Mouse (Mus musculus): ENCODE measurements at regions not wholly inside any gene's neighbourhood (a gene's known extent, or its start where the extent isn't known, plus 50 kb on each side); places are given as distances from the start of the nearest gene placed in this dataset.
"Not testable (repeated sequence)": the region's sequence is repeated elsewhere in the genome, so short reads cannot be mapped to it uniquely, and the experiment has no call there.

- no peak for DNase-seq (ENCODE audit: low spot score)
- Histone ChIP-seq H3K27me3 (ENCODE audit: low read depth, poor library complexity, severe bottlenecking) (no peaks in the 10 kb centered on the region), H3K4me1 (no peaks in the 10 kb centered on the region), H3K36me3 (no peaks in the 10 kb centered on the region), H3K4me3 (no peak overlapping the region), H3K9me3 (replicated peaks) (no peaks in the 10 kb centered on the region), H3K27ac (replicated peaks) (no peak overlapping the region)
- WGBS, result 88% methylated on average over 8 of the region's 8 CpGs
Observed at GRCm38 (mm10) chr13:98438206-98438605, 53.6 kb downstream of the Gm10320 start.

DNA sequence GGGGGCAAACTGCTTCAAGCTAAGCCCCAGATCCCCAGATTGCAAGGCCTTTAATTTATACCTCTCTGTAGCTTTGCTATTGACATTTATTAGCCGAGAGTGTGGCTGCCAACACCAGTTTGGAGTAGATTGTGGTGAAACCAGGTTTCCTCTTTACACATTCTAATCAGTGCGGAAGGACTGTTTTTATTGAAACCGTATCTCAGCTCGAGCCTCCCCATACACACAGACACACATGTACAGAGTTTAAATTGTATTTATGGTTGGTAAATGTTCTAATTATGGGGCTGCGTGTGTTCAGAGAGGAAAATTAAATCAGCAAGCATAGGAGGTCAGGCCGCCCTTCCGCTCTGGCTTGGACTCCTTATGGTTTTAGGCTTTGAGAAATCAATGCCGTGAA lies 54.8 kb downstream of the Gm10320 start:
- Histone ChIP-seq H3K27me3 (ENCODE audit: low read depth, poor library complexity, severe bottlenecking) (peaks cover 4% of the 10 kb centered on the region), H3K4me3 (no peak overlapping the region), H3K9me3 (replicated peaks) (no peaks in the 10 kb centered on the region), H3K27ac (replicated peaks) (no peak overlapping the region), H3K36me3 (no peaks in the 10 kb centered on the region), H3K4me1 (no peaks in the 10 kb centered on the region)
- WGBS, result 90% methylated on average over 8 of the region's 8 CpGs
- no peak for DNase-seq (ENCODE audit: low spot score)

DNA sequence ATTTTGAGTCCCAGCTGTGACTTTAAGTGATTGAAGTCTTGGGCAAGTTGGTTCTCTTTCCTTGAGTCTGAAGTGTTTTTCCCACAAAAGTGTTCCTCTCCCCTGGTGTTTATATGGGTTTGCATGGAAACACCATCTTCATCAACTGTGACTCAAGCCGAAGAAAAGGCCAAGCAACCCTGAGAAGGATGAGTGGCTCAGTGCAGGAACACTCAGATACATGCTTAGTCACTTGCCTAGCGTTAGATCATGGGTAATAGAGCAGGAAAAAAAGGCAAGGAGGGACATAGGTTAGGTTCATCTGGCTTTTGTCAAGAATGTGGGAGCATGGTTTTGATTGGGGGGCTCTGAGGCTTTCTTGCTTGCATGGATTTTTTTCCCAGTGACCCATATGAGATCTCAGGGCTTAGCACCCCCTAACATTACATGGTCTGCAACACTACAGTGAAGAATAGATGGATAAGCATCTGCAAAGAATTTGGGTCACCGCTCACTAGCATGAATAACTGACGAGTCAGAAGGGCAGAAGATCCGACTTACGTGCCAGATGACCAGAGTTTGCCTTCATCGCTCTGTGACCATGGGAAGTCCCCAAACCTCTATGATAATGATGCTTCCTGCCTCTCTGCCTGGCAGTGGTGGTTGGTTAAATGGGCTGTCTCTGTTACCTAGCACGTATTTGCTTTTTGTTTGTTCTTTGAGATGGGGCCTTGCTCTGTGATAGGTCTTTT lies 56.4 kb downstream of the Gm10320 start:
- no peak for DNase-seq (ENCODE audit: low spot score)

DNA sequence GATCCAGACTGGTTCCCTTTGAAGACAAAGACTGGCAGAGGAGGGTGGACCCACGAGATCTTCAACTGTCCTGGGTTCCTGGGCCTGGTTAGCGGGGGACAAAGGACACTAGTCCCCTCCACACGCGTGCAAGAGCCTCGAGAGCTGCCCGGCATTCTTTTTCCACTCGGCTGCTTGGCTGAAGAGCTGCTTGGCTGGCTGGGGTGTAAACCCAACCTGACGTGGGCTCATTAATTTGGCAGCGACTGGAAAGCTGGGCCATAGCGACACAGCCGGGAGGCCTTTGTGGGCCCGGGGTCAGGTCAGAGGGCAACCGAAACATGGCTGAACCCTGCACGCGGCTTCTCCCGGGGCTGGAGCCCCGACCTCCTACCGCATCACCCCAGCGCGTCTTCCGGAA lies 62.0 kb downstream of the Gm10320 start:
- peak overlapping the region; percentile 31 for H3K4me3 ChIP-seq
- no peaks in the 10 kb centered on the region for H3K9me3 ChIP-seq (replicated peaks)
- H3K27ac ChIP-seq (replicated peaks), result no peak overlapping the region; the same call in 1 of the 2 replicates

More for the DNA sequence above, 56.4 kb downstream of the Gm10320 start:
- H3K27me3 ChIP-seq (ENCODE audit: low read depth, poor library complexity, severe bottlenecking), result peaks cover 19% of the 10 kb centered on the region
- H3K9me3 ChIP-seq (replicated peaks), result no peaks in the 10 kb centered on the region
- 94% methylated on average over 8 of the region's 8 CpGs for WGBS
- H3K4me3 ChIP-seq, result no peak overlapping the region
- H3K27ac ChIP-seq (replicated peaks), result no peak overlapping the region
- peaks cover 3% of the 10 kb centered on the region; the same call in 1 of the 2 replicates for H3K4me1 ChIP-seq
- no peaks in the 10 kb centered on the region for H3K36me3 ChIP-seq

DNA sequence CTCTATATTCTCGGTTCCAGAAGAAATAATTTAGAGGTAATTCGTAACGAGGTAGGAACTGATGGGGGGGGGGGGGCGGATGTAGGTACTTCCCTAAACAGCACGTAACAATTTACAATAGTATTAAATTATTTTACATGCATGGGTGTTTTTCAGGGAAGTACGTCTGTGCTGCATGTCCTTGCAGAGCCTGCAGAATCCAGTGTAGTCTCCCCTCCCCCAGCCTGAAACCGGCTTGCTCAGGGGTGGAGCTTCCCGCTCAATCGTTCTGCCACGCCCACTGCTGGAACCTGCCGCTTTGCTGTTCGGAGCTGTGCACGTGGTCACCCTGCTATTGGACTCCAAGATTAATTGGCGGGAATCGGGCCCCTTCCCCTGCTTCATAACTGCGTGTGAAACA lies 64.1 kb downstream of the Gm10320 start:
- not testable (repeated sequence) for H3K36me3 ChIP-seq; H3K27ac ChIP-seq (replicated peaks); H3K9me3 ChIP-seq (replicated peaks)
- H3K4me1 ChIP-seq, result peaks cover 23% of the 10 kb centered on the region
- WGBS, result 17% methylated on average over 16 of the region's 16 CpGs
- peak; percentile 39 for DNase-seq (ENCODE audit: low spot score)
- H3K4me3 ChIP-seq, result peak overlapping the region; percentile 35
- H3K27me3 ChIP-seq (ENCODE audit: low read depth, poor library complexity, severe bottlenecking), result peaks cover 45% of the 10 kb centered on the region

More for the DNA sequence above, 62.0 kb downstream of the Gm10320 start:
- 40% methylated on average over 21 of the region's 21 CpGs for WGBS
- peaks cover 23% of the 10 kb centered on the region for H3K4me1 ChIP-seq
- H3K27me3 ChIP-seq (ENCODE audit: low read depth, poor library complexity, severe bottlenecking), result peaks cover 45% of the 10 kb centered on the region
- no peaks in the 10 kb centered on the region for H3K36me3 ChIP-seq
- peak; percentile 25 for DNase-seq (ENCODE audit: low spot score)

DNA sequence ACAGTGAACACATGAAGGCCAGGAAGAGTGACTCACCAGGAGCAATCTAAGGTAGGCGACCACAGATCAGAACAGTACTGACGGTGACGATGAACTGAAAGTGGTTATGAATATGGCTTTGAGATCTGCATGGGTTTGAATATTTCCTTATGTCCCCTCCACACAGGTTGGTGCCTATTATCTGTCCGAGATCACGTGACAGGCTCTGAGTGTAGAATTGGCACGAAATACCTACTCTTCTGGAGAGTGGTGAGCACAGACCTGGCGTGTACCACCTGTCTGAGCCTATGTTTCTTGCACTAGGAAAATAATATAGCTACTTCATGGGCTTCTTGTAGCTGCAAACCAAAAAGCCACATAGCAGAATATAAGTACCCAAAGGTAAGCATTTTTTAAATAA lies 66.8 kb downstream of the Gm10320 start:
- Histone ChIP-seq H3K27me3 (ENCODE audit: low read depth, poor library complexity, severe bottlenecking) (peaks cover 22% of the 10 kb centered on the region), H3K4me3 (no peak overlapping the region), H3K4me1 (peaks cover 16% of the 10 kb centered on the region), H3K36me3 (no peaks in the 10 kb centered on the region), H3K9me3 (replicated peaks) (no peaks in the 10 kb centered on the region), H3K27ac (replicated peaks) (no peak overlapping the region)
- no peak for DNase-seq (ENCODE audit: low spot score)
- WGBS, result 91% methylated on average over 7 of the region's 7 CpGs

GRCm38 (mm10) chr13:98424000-98424399 lies 67.8 kb downstream of the Gm10320 start:
- no peak for DNase-seq (ENCODE audit: low spot score)
- no peaks in the 10 kb centered on the region for H3K36me3 ChIP-seq
- no peak overlapping the region for H3K27ac ChIP-seq (replicated peaks)
- 95% methylated on average over 12 of the region's 12 CpGs for WGBS
- H3K27me3 ChIP-seq (ENCODE audit: low read depth, poor library complexity, severe bottlenecking), result peaks cover 12% of the 10 kb centered on the region
- no peaks in the 10 kb centered on the region for H3K9me3 ChIP-seq (replicated peaks)
- H3K4me1 ChIP-seq, result peaks cover 9% of the 10 kb centered on the region
- no peak overlapping the region for H3K4me3 ChIP-seq

- Histone ChIP-seq H3K9me3 (replicated peaks) (no peaks in the 10 kb centered on the region), H3K4me1 (no peaks in the 10 kb centered on the region)
- WGBS, result 83% methylated on average over 15 of the region's 15 CpGs
Observed at GRCm38 (mm10) chr13:98420419-98421043, 66.5 kb downstream of the Foxd1 start.

DNA sequence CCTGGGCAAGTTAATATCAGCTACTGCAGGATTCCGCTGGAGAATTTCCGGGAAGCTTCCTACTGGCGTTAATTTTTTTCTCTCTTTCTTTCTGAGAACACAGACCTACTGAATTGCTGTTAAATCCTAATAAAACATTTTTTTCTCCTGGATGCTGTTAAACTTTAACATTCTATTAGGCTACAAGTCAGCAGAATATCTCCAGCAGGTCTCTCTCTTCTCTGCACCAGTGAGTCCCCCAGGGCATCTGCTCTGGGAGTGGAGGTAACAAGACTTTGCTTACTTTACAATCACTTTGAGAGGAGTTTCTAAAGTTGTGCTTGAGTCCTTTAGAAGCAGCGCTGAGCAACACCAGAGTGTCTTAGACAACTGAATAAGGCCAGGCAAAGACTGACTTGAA lies 63.7 kb downstream of the Foxd1 start:
- 87% methylated on average over 4 of the region's 4 CpGs for WGBS
- Histone ChIP-seq H3K27ac (replicated peaks) (no peak overlapping the region), H3K27me3 (ENCODE audit: low read depth, poor library complexity, severe bottlenecking) (no peaks in the 10 kb centered on the region), H3K4me3 (no peak overlapping the region), H3K4me1 (no peaks in the 10 kb centered on the region), H3K36me3 (no peaks in the 10 kb centered on the region), H3K9me3 (replicated peaks) (no peaks in the 10 kb centered on the region)
- no peak for DNase-seq (ENCODE audit: low spot score)

More at GRCm38 (mm10) chr13:98420419-98421043, 66.5 kb downstream of the Foxd1 start:
- Histone ChIP-seq H3K36me3 (no peaks in the 10 kb centered on the region), H3K4me3 (no peak overlapping the region), H3K27ac (replicated peaks) (no peak overlapping the region), H3K27me3 (ENCODE audit: low read depth, poor library complexity, severe bottlenecking) (no peaks in the 10 kb centered on the region)
- DNase-seq (ENCODE audit: low spot score), result no peak

GRCm38 (mm10) chr13:98416457-98416856 lies 62.4 kb downstream of the Foxd1 start:
- no peaks in the 10 kb centered on the region for H3K27me3 ChIP-seq (ENCODE audit: low read depth, poor library complexity, severe bottlenecking)
- DNase-seq (ENCODE audit: low spot score), result no peak
- no peaks in the 10 kb centered on the region for H3K36me3 ChIP-seq
- no peaks in the 10 kb centered on the region for H3K4me1 ChIP-seq
- WGBS, result 89% methylated on average over 6 of the region's 6 CpGs
- no peak overlapping the region for H3K27ac ChIP-seq (replicated peaks)
- H3K9me3 ChIP-seq (replicated peaks), result no peaks in the 10 kb centered on the region
- no peak overlapping the region for H3K4me3 ChIP-seq

GRCm38 (mm10) chr13:98414851-98415250 lies 60.8 kb downstream of the Foxd1 start:
- Histone ChIP-seq H3K4me3 (no peak overlapping the region), H3K27me3 (ENCODE audit: low read depth, poor library complexity, severe bottlenecking) (no peaks in the 10 kb centered on the region), H3K27ac (replicated peaks) (no peak overlapping the region), H3K36me3 (no peaks in the 10 kb centered on the region), H3K4me1 (no peaks in the 10 kb centered on the region), H3K9me3 (replicated peaks) (no peaks in the 10 kb centered on the region)
- 84% methylated on average over 3 of the region's 3 CpGs for WGBS
- DNase-seq (ENCODE audit: low spot score), result no peak

GRCm38 (mm10) chr13:98413233-98413632 lies 59.2 kb downstream of the Foxd1 start:
- Histone ChIP-seq H3K36me3 (no peaks in the 10 kb centered on the region), H3K4me3 (no peak overlapping the region), H3K27me3 (ENCODE audit: low read depth, poor library complexity, severe bottlenecking) (no peaks in the 10 kb centered on the region), H3K9me3 (replicated peaks) (no peaks in the 10 kb centered on the region), H3K27ac (replicated peaks) (no peak overlapping the region), H3K4me1 (no peaks in the 10 kb centered on the region)
- WGBS, result 77% methylated on average over 4 of the region's 4 CpGs
- no peak for DNase-seq (ENCODE audit: low spot score)

All from midbrain, embryonic 10.5 days (tissue).